Mouse (Mus musculus): ENCODE measurements around the gene Defb22.

DNA sequence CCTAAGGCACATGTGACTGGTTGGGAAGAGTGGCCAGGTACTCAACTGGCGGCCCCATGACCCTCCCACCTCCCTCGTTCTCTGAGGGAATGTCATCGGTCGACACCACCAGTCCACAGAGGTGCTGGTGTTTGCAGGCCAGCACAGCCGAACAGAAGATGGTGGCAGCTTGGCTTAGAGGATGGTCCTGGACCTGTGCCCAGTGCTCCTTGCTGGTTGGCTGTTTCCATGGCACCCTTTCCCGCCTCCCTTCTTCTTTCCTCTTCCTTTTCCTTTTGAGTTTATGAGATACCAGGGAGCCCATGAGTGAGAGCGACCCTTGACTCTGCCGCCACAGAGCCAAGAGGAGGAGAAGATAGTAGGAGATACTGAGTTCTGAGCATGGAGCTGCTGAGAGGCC, 46.7 kb downstream of the Defb22 start:
- TF ChIP-seq CTCF (IDR thresholded peaks at IDR 0.05; ENCODE audit: low read depth, low read length): no peak
- TF ChIP-seq POLR2A (IDR thresholded peaks at IDR 0.05; ENCODE audit: borderline replicate concordance, low read depth, low read length): no peak

Data from bone marrow macrophage, adult 2 months (primary cell).